In genomic region chr1:118909051-118909450, GRCm38 (mm10) we compare ENCODE assay signal across 12 mouse cellular contexts.
DNase-seq lines count a peak whose midpoint lies in the region.
"Had no signal": no experiment of that assay in that cellular context is flagged by ENCODE, and none has a peak within 500 bp of the region (broad histone marks: within the 10 kb centered on the region; RNA-seq: fewer than 3 reads in every experiment).

No protein-coding gene starts in this region.

- peak; percentile 28 to 63 for DNase-seq in frontal cortex, postnatal 10 days (ENCODE audit: low spot score in 2 of 2)
- no peak for DNase-seq in frontal cortex, postnatal 25 days (ENCODE audit: low spot score in 2 of 2)
- peak; percentile 77 to 83 for DNase-seq in right cerebral cortex, postnatal 10 days (ENCODE audit: low spot score in 2 of 2)
- no peak for DNase-seq in right cerebral cortex, postnatal 25 days
- peak; percentile 29 to 42 for DNase-seq in layer of hippocampus, postnatal 36 days
- no peak for DNase-seq in lung, adult 18-20 months
- no peak for DNase-seq in adrenal gland, adult 2 months
- DNase-seq: kidney, adult 2 months; kidney, postnatal 25 days; liver, embryonic 13.5 days; spleen, adult 18-20 months; thymus, adult 18-20 months had no signal

Comparison
In these comparisons a context has a peak if more than half of its experiments do, and no peak if none do; other contexts are left out.
1. DNase-seq: peak in frontal cortex, postnatal 10 days (2 of 2), right cerebral cortex, postnatal 10 days (2 of 2) and layer of hippocampus, postnatal 36 days (2 of 2); none in frontal cortex, postnatal 25 days (0 of 2), right cerebral cortex, postnatal 25 days (single experiment), lung, adult 18-20 months (0 of 2) and adrenal gland, adult 2 months (single experiment).